Mouse (Mus musculus) forebrain, embryonic 12.5 days (tissue): ENCODE measurements around the gene Myo3a. TPM values are rescaled to one million over a fixed set of nuclear protein-coding genes. Genes with fewer than 3 reads are reported as not detected.

Experiments
- ATAC-seq: fragments of 200-750 bp; cut with Nextera tagmentation; 2 replicates; pipeline ENCODE4 v1.8.0; 2017; ENCODE audit warnings: moderate TSS enrichment; ENCODE audit not compliant: low FRiP score
- H3K27ac ChIP-seq: fragments of 300-500 bp; sonication (generic); 2 replicates; pipeline ENCODE4 v1.5.1; 2016; ENCODE audit warnings: mild to moderate bottlenecking
- H3K27me3 ChIP-seq: fragments of 300-500 bp; sonication (generic); 2 replicates; pipeline ENCODE4 v1.6.1; 2016; ENCODE audit warnings: mild to moderate bottlenecking
- H3K36me3 ChIP-seq: fragments of 300-500 bp; sonication (generic); replicated peaks from 2 replicates; pipeline ENCODE4 v1.6.1; 2016; ENCODE audit warnings: mild to moderate bottlenecking
- H3K4me1 ChIP-seq: fragments of 300-500 bp; sonication (generic); 2 replicates; pipeline ENCODE4 v1.6.1; 2016
- H3K4me2 ChIP-seq: fragments of 300-500 bp; sonication (generic); 2 replicates; pipeline ENCODE4 v1.6.1; 2016; ENCODE audit warnings: mild to moderate bottlenecking, moderate library complexity
- H3K4me3 ChIP-seq: fragments of 300-500 bp; sonication (generic); replicated peaks from 2 replicates; pipeline ENCODE4 v1.5.1; 2016; ENCODE audit warnings: mild to moderate bottlenecking
- H3K9ac ChIP-seq: fragments of 300-500 bp; sonication (generic); 2 replicates; pipeline ENCODE4 v1.6.1; 2016; ENCODE audit warnings: mild to moderate bottlenecking
- H3K9me3 ChIP-seq: fragments of 300-500 bp; sonication (generic); 2 replicates; pipeline ENCODE4 v1.6.1; 2016
- WGBS: fragments of 180-500 bp; shearing (Covaris S2); methylation state at CpG from one replicate; pipeline ENCODE4 v1.1.7; 2016; 5-methylcytosine and 5-hydroxymethylcytosine counted together
- microRNA-seq: library from miRNA; unstranded; fragments of <30 nt; microRNA quantifications from one replicate; pipeline ENCODE4, GENCODE M21; 2017
- polyA plus RNA-seq: library from polyadenylated mRNA; unstranded; fragments of >200 nt; fragmentation: Nextera tagmentation; extraction: Ambion mirVana; gene quantifications from 2 replicates; pipeline ENCODE4 v1.2.1, GENCODE M21; 2016

The Myo3a gene
- polyA plus RNA-seq, 1 experiment from 2014 or later: 0.15 TPM

DNA sequence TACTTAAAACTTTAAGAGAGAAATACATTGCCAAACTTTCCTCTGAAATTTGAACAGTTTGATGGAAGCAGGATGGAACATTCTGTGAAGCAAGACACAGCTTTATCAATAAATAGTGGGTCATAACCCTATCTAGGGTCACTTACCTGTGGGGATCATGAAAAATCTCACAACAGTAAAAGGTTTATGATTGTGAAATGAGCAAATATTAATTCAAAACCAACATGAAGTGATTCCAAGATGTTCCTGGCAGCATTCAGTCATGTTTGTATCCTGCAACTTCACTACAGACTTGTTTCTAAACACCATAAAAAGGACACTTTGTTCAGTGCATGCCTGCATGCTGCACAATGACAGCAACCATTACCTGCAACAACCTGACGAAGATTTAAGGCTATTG, 436.4 kb downstream of the Myo3a start:
- no peaks in the 10 kb centered on the region for H3K27me3 ChIP-seq
- no peak overlapping the region for H3K4me3 ChIP-seq
- H3K9ac ChIP-seq: no peak overlapping the region
- peaks cover 4% of the 10 kb centered on the region for H3K36me3 ChIP-seq
- no peaks in the 10 kb centered on the region for H3K4me1 ChIP-seq
- H3K9me3 ChIP-seq: no peaks in the 10 kb centered on the region
- no peak overlapping the region for H3K27ac ChIP-seq
- no peak overlapping the region for H3K4me2 ChIP-seq
- ATAC-seq: no peak
- 79% methylated on average over 1 of the region's 1 CpGs for WGBS

Small RNA genes lying within 50 kb of the gene (microRNA-seq; reads per million reads assigned to microRNA genes)
- gene Gm23636 (not detected), gene Mir3967 (not detected)
